Mouse (Mus musculus) layer of hippocampus, adult 9-11 months (tissue): ENCODE data around the gene Prss36.
"Not testable (repeated sequence)": the region's sequence is repeated elsewhere in the genome, so short reads cannot be mapped to it uniquely, and the experiment has no call there.

Source experiments
- DNase-seq: peaks from one replicate; pipeline ENCODE4 v3.0.0; 2022

The Prss36 gene

GRCm38 (mm10) chr7:127946470-127947023 is at the start of gene Prss36:
Gene Prss36, minus strand, starts transcription at chr7:127946725.
- no peak for DNase-seq

- peak; percentile 55 for DNase-seq
Observed at GRCm38 (mm10) chr7:127993341-127993977, 46.9 kb upstream of the Prss36 start, which contains the start of gene Pycard. Gene Pycard, minus strand, starts transcription at chr7:127993867.

- no peak for DNase-seq
Observed at GRCm38 (mm10) chr7:127992488-127993340, 46.2 kb upstream of the Prss36 start.

- DNase-seq, result peak; percentile 68
Observed at GRCm38 (mm10) chr7:127991643-127992487, 45.3 kb upstream of the Prss36 start.

- DNase-seq, result no peak
Observed at GRCm38 (mm10) chr7:127988904-127989303, 42.4 kb upstream of the Prss36 start.

- no peak for DNase-seq
Observed at GRCm38 (mm10) chr7:127980606-127981005, 34.1 kb upstream of the Prss36 start.

GRCm38 (mm10) chr7:127978856-127979255 is 32.3 kb upstream of the Prss36 start:
- no peak for DNase-seq

GRCm38 (mm10) chr7:127974413-127974930 is 27.9 kb upstream of the Prss36 start:
- no peak for DNase-seq

GRCm38 (mm10) chr7:127967922-127968828 is 21.6 kb upstream of the Prss36 start:
- peak; percentile 78 for DNase-seq

GRCm38 (mm10) chr7:127967004-127967921 is 20.7 kb upstream of the Prss36 start, which contains the start of gene Fus:
Gene Fus, plus strand, starts transcription at chr7:127967457.
- DNase-seq, result peak; percentile 93

- no peak for DNase-seq
Observed at GRCm38 (mm10) chr7:127966371-127966918, 19.9 kb upstream of the Prss36 start.

- DNase-seq, result no peak
Observed at GRCm38 (mm10) chr7:127959364-127959763, 12.8 kb upstream of the Prss36 start.

GRCm38 (mm10) chr7:127952864-127953581 is 6.5 kb upstream of the Prss36 start:
- DNase-seq, result no peak

GRCm38 (mm10) chr7:127944614-127945013 is 1.9 kb downstream of the Prss36 start:
- DNase-seq, result no peak

- DNase-seq, result not testable (repeated sequence)
Observed at GRCm38 (mm10) chr7:127942097-127942496, 4.4 kb downstream of the Prss36 start.

GRCm38 (mm10) chr7:127936216-127936884 is 10.2 kb downstream of the Prss36 start:
- no peak for DNase-seq

GRCm38 (mm10) chr7:127935748-127936159 is 10.8 kb downstream of the Prss36 start:
- DNase-seq, result no peak

- DNase-seq, result peak; percentile 96
Observed at GRCm38 (mm10) chr7:127935028-127935722, 11.3 kb downstream of the Prss36 start.
